Mouse (Mus musculus): ENCODE data around the gene Ccdc194. TPM values are rescaled to one million over a fixed set of nuclear protein-coding genes. Genes with fewer than 3 reads are reported as not detected.

The Ccdc194 gene
- total RNA-seq (2015; ENCODE audit: low replicate concordance) (not detected in 2 replicates), total RNA-seq (2017; ENCODE audit: low replicate concordance) (not detected in 2 replicates)

- no peak for ATAC-seq (replicated peaks; ENCODE audit: low FRiP score, poor library complexity, severe bottlenecking)
Observed at GRCm38 (mm10) chr8:71525226-71526050, at the start of gene Ccdc194. TSS of gene Ccdc194 (minus strand) at chr8:71525711.

- no peak for ATAC-seq (replicated peaks; ENCODE audit: low FRiP score, poor library complexity, severe bottlenecking)
Observed at GRCm38 (mm10) chr8:71575020-71575419, 49.5 kb upstream of the Ccdc194 start.

GRCm38 (mm10) chr8:71574426-71574825 is 48.9 kb upstream of the Ccdc194 start:
- no peak for ATAC-seq (replicated peaks; ENCODE audit: low FRiP score, poor library complexity, severe bottlenecking)

GRCm38 (mm10) chr8:71572847-71573633 is 47.5 kb upstream of the Ccdc194 start:
- no peak for ATAC-seq (replicated peaks; ENCODE audit: low FRiP score, poor library complexity, severe bottlenecking)

- ATAC-seq (replicated peaks; ENCODE audit: low FRiP score, poor library complexity, severe bottlenecking) = no peak
Observed at GRCm38 (mm10) chr8:71572077-71572476, 46.6 kb upstream of the Ccdc194 start.

GRCm38 (mm10) chr8:71570291-71570954 is 44.9 kb upstream of the Ccdc194 start:
- ATAC-seq (replicated peaks; ENCODE audit: low FRiP score, poor library complexity, severe bottlenecking) = peak; percentile 56

GRCm38 (mm10) chr8:71569366-71570290 is 44.1 kb upstream of the Ccdc194 start:
- ATAC-seq (replicated peaks; ENCODE audit: low FRiP score, poor library complexity, severe bottlenecking) = peak; percentile 58; the same call in 1 of the 2 replicates

GRCm38 (mm10) chr8:71568941-71569340 is 43.4 kb upstream of the Ccdc194 start:
- no peak for ATAC-seq (replicated peaks; ENCODE audit: low FRiP score, poor library complexity, severe bottlenecking)

- no peak for ATAC-seq (replicated peaks; ENCODE audit: low FRiP score, poor library complexity, severe bottlenecking)
Observed at GRCm38 (mm10) chr8:71568387-71568937, 43.0 kb upstream of the Ccdc194 start, which contains the start of gene Slc27a1. TSS of gene Slc27a1 (plus strand) at chr8:71568882.

GRCm38 (mm10) chr8:71567587-71567986 is 42.1 kb upstream of the Ccdc194 start:
- ATAC-seq (replicated peaks; ENCODE audit: low FRiP score, poor library complexity, severe bottlenecking) = no peak

GRCm38 (mm10) chr8:71566501-71566900 is 41.0 kb upstream of the Ccdc194 start, which contains the start of gene Nxnl1:
TSS of gene Nxnl1 (minus strand) at chr8:71566601.
- ATAC-seq (replicated peaks; ENCODE audit: low FRiP score, poor library complexity, severe bottlenecking) = no peak

- no peak for ATAC-seq (replicated peaks; ENCODE audit: low FRiP score, poor library complexity, severe bottlenecking)
Observed at GRCm38 (mm10) chr8:71563992-71564391, 38.5 kb upstream of the Ccdc194 start.

GRCm38 (mm10) chr8:71562751-71563150 is 37.2 kb upstream of the Ccdc194 start:
- peak; percentile 76 for ATAC-seq (replicated peaks; ENCODE audit: low FRiP score, poor library complexity, severe bottlenecking)

- ATAC-seq (replicated peaks; ENCODE audit: low FRiP score, poor library complexity, severe bottlenecking) = no peak
Observed at GRCm38 (mm10) chr8:71561401-71561800, 35.9 kb upstream of the Ccdc194 start.

- no peak for ATAC-seq (replicated peaks; ENCODE audit: low FRiP score, poor library complexity, severe bottlenecking)
Observed at GRCm38 (mm10) chr8:71560765-71561164, 35.3 kb upstream of the Ccdc194 start.

- no peak for ATAC-seq (replicated peaks; ENCODE audit: low FRiP score, poor library complexity, severe bottlenecking)
Observed at GRCm38 (mm10) chr8:71560071-71560470, 34.6 kb upstream of the Ccdc194 start.

GRCm38 (mm10) chr8:71558958-71559690 is 33.6 kb upstream of the Ccdc194 start:
- ATAC-seq (replicated peaks; ENCODE audit: low FRiP score, poor library complexity, severe bottlenecking) = peak; percentile 49; the same call in 1 of the 2 replicates

Data from erythroblast, adult 5-6 weeks (primary cell).